Mouse (Mus musculus): ENCODE measurements around the gene Mlkl. TPM values are rescaled to one million over a fixed set of nuclear protein-coding genes. Genes with fewer than 3 reads are reported as not detected.
"Not testable (repeated sequence)": the region's sequence is repeated elsewhere in the genome, so short reads cannot be mapped to it uniquely, and the experiment has no call there.

Mlkl gene
- polyA plus RNA-seq, 1 experiment from 2014 or later, result 3.1 TPM

- DNase-seq (ENCODE audit: low spot score) (peak; percentile 52), ATAC-seq (replicated peaks; ENCODE audit: low FRiP score, low read depth) (no peak)
- TF ChIP-seq CTCF (IDR thresholded peaks at IDR 0.05; ENCODE audit: low read depth), result no peak
- H3K9ac ChIP-seq (ENCODE audit: low read depth, low read length), result peak overlapping the region; percentile 89
- no peaks in the 10 kb centered on the region for H3K27me3 ChIP-seq (ENCODE audit: insufficient read depth, low read length)
- H3K4me2 ChIP-seq (ENCODE audit: low read length), result peak overlapping the region; percentile 68
- no peaks in the 10 kb centered on the region for H3K9me3 ChIP-seq (replicated peaks; ENCODE audit: low read length)
- H3K4me1 ChIP-seq (replicated peaks; ENCODE audit: insufficient read depth, low read length), result no peaks in the 10 kb centered on the region
- under 1% methylated on average over 28 of the region's 28 CpGs for WGBS
- H3K27ac ChIP-seq, result peak overlapping the region; percentile 93
- H3K36me3 ChIP-seq (ENCODE audit: insufficient read depth, low read length), result peaks cover 16% of the 10 kb centered on the region; the same call in 1 of the 2 replicates
- peak overlapping the region; percentile 93 for H3K4me3 ChIP-seq (replicated peaks; ENCODE audit: low read depth, low read length)
Observed at GRCm38 (mm10) chr8:111299363-111299820, 38.6 kb downstream of the Mlkl start.

- no peaks in the 10 kb centered on the region for H3K4me1 ChIP-seq (replicated peaks; ENCODE audit: insufficient read depth, low read length)
- ATAC-seq (replicated peaks; ENCODE audit: low FRiP score, low read depth) (no peak), DNase-seq (ENCODE audit: low spot score) (no peak)
- no peak overlapping the region for H3K9ac ChIP-seq (ENCODE audit: low read depth, low read length)
- H3K9me3 ChIP-seq (replicated peaks; ENCODE audit: low read length), result no peaks in the 10 kb centered on the region
- 82% methylated on average over 1 of the region's 1 CpGs for WGBS
- no peak overlapping the region for H3K27ac ChIP-seq
- H3K27me3 ChIP-seq (ENCODE audit: insufficient read depth, low read length), result no peaks in the 10 kb centered on the region
- peak overlapping the region; percentile 0; the same call in 1 of the 2 replicates for H3K4me2 ChIP-seq (ENCODE audit: low read length)
- H3K4me3 ChIP-seq (replicated peaks; ENCODE audit: low read depth, low read length), result no peak overlapping the region
- TF ChIP-seq CTCF (IDR thresholded peaks at IDR 0.05; ENCODE audit: low read depth), result no peak
- peaks cover 29% of the 10 kb centered on the region; the same call in 1 of the 2 replicates for H3K36me3 ChIP-seq (ENCODE audit: insufficient read depth, low read length)
Observed at GRCm38 (mm10) chr8:111298011-111298410, 40.0 kb downstream of the Mlkl start.

GRCm38 (mm10) chr8:111291733-111292132 lies 46.2 kb downstream of the Mlkl start:
- no peaks in the 10 kb centered on the region for H3K4me1 ChIP-seq (replicated peaks; ENCODE audit: insufficient read depth, low read length)
- no peak overlapping the region for H3K4me3 ChIP-seq (replicated peaks; ENCODE audit: low read depth, low read length)
- WGBS, result 52% methylated on average over 7 of the region's 7 CpGs
- peak; percentile 44 for DNase-seq (ENCODE audit: low spot score)
- no peaks in the 10 kb centered on the region for H3K27me3 ChIP-seq (ENCODE audit: insufficient read depth, low read length)
- no peak for ATAC-seq (replicated peaks; ENCODE audit: low FRiP score, low read depth)
- no peaks in the 10 kb centered on the region for H3K9me3 ChIP-seq (replicated peaks; ENCODE audit: low read length)
- H3K27ac ChIP-seq, result no peak overlapping the region
- no peak overlapping the region for H3K9ac ChIP-seq (ENCODE audit: low read depth, low read length)
- no peak for TF ChIP-seq CTCF (IDR thresholded peaks at IDR 0.05; ENCODE audit: low read depth)
- peaks cover 50% of the 10 kb centered on the region for H3K36me3 ChIP-seq (ENCODE audit: insufficient read depth, low read length)
- no peak overlapping the region for H3K4me2 ChIP-seq (ENCODE audit: low read length)

GRCm38 (mm10) chr8:111290586-111290985 lies 47.4 kb downstream of the Mlkl start:
- ATAC-seq (replicated peaks; ENCODE audit: low FRiP score, low read depth) (no peak), DNase-seq (ENCODE audit: low spot score) (no peak)
- TF ChIP-seq CTCF (IDR thresholded peaks at IDR 0.05; ENCODE audit: low read depth), result no peak
- Histone ChIP-seq H3K9me3 (replicated peaks; ENCODE audit: low read length) (no peaks in the 10 kb centered on the region), H3K36me3 (ENCODE audit: insufficient read depth, low read length) (peaks cover 51% of the 10 kb centered on the region), H3K9ac (ENCODE audit: low read depth, low read length) (no peak overlapping the region), H3K4me3 (replicated peaks; ENCODE audit: low read depth, low read length) (no peak overlapping the region), H3K4me2 (ENCODE audit: low read length) (no peak overlapping the region), H3K4me1 (replicated peaks; ENCODE audit: insufficient read depth, low read length) (no peaks in the 10 kb centered on the region), H3K27ac (no peak overlapping the region), H3K27me3 (ENCODE audit: insufficient read depth, low read length) (no peaks in the 10 kb centered on the region)
- WGBS, result 97% methylated on average over 7 of the region's 7 CpGs

- H3K4me1 ChIP-seq (replicated peaks; ENCODE audit: insufficient read depth, low read length), result no peaks in the 10 kb centered on the region
- H3K36me3 ChIP-seq (ENCODE audit: insufficient read depth, low read length), result peaks cover 59% of the 10 kb centered on the region
- H3K9me3 ChIP-seq (replicated peaks; ENCODE audit: low read length), result no peaks in the 10 kb centered on the region
- H3K27ac ChIP-seq, result no peak overlapping the region
- H3K4me2 ChIP-seq (ENCODE audit: low read length), result no peak overlapping the region
- no peak overlapping the region for H3K9ac ChIP-seq (ENCODE audit: low read depth, low read length)
- H3K27me3 ChIP-seq (ENCODE audit: insufficient read depth, low read length), result no peaks in the 10 kb centered on the region
- no peak for DNase-seq (ENCODE audit: low spot score)
- TF ChIP-seq CTCF (IDR thresholded peaks at IDR 0.05; ENCODE audit: low read depth), result no peak
- no peak for ATAC-seq (replicated peaks; ENCODE audit: low FRiP score, low read depth)
- WGBS, result 53% methylated on average over 4 of the region's 4 CpGs
- H3K4me3 ChIP-seq (replicated peaks; ENCODE audit: low read depth, low read length), result no peak overlapping the region
Observed at GRCm38 (mm10) chr8:111285603-111286002, 52.4 kb downstream of the Mlkl start.

- ATAC-seq (replicated peaks; ENCODE audit: low FRiP score, low read depth), result no peak
- no peak for DNase-seq (ENCODE audit: low spot score)
- H3K36me3 ChIP-seq (ENCODE audit: insufficient read depth, low read length), result peaks cover 61% of the 10 kb centered on the region
Observed at GRCm38 (mm10) chr8:111282093-111282492, 55.9 kb downstream of the Mlkl start.

GRCm38 (mm10) chr8:111268277-111268676 lies 69.7 kb downstream of the Mlkl start:
- H3K9ac ChIP-seq (ENCODE audit: low read depth, low read length), result no peak overlapping the region
- H3K9me3 ChIP-seq (replicated peaks; ENCODE audit: low read length), result 0 out of 2 replicates have a peak, but pooled peaks cover 4% of the 10 kb centered on the region
- 54% methylated on average over 2 of the region's 2 CpGs for WGBS
- H3K27me3 ChIP-seq (ENCODE audit: insufficient read depth, low read length), result no peaks in the 10 kb centered on the region
- DNase-seq (ENCODE audit: low spot score), result no peak
- H3K27ac ChIP-seq, result no peak overlapping the region
- no peak for ATAC-seq (replicated peaks; ENCODE audit: low FRiP score, low read depth)
- peak; percentile 50 for TF ChIP-seq CTCF (IDR thresholded peaks at IDR 0.05; ENCODE audit: low read depth)
- H3K36me3 ChIP-seq (ENCODE audit: insufficient read depth, low read length), result peaks cover 6% of the 10 kb centered on the region
- no peaks in the 10 kb centered on the region for H3K4me1 ChIP-seq (replicated peaks; ENCODE audit: insufficient read depth, low read length)
- no peak overlapping the region for H3K4me3 ChIP-seq (replicated peaks; ENCODE audit: low read depth, low read length)
- no peak overlapping the region for H3K4me2 ChIP-seq (ENCODE audit: low read length)

More at GRCm38 (mm10) chr8:111282093-111282492, 55.9 kb downstream of the Mlkl start:
- Histone ChIP-seq H3K27ac (no peak overlapping the region), H3K4me3 (replicated peaks; ENCODE audit: low read depth, low read length) (no peak overlapping the region), H3K4me1 (replicated peaks; ENCODE audit: insufficient read depth, low read length) (no peaks in the 10 kb centered on the region), H3K9me3 (replicated peaks; ENCODE audit: low read length) (no peaks in the 10 kb centered on the region), H3K27me3 (ENCODE audit: insufficient read depth, low read length) (no peaks in the 10 kb centered on the region), H3K4me2 (ENCODE audit: low read length) (no peak overlapping the region), H3K9ac (ENCODE audit: low read depth, low read length) (no peak overlapping the region)
- 91% methylated on average over 3 of the region's 3 CpGs for WGBS
- no peak for TF ChIP-seq CTCF (IDR thresholded peaks at IDR 0.05; ENCODE audit: low read depth)

- WGBS, result 74% methylated on average over 7 of the region's 7 CpGs
- H3K4me1 ChIP-seq (replicated peaks; ENCODE audit: insufficient read depth, low read length); H3K27me3 ChIP-seq (ENCODE audit: insufficient read depth, low read length); H3K9me3 ChIP-seq (replicated peaks; ENCODE audit: low read length); ATAC-seq (replicated peaks; ENCODE audit: low FRiP score, low read depth); H3K36me3 ChIP-seq (ENCODE audit: insufficient read depth, low read length); H3K4me3 ChIP-seq (replicated peaks; ENCODE audit: low read depth, low read length); H3K9ac ChIP-seq (ENCODE audit: low read depth, low read length); DNase-seq (ENCODE audit: low spot score); H3K27ac ChIP-seq; H3K4me2 ChIP-seq (ENCODE audit: low read length): not testable (repeated sequence)
Observed at GRCm38 (mm10) chr8:111266161-111266560, 71.8 kb downstream of the Mlkl start.
